Mouse (Mus musculus) lung, embryonic 16.5 days (tissue): ENCODE results near the gene Ephb4. TPM values are rescaled to one million over a fixed set of nuclear protein-coding genes. Genes with fewer than 3 reads are reported as not detected.

Experiments
- ATAC-seq: fragments of 200-750 bp; cut with Nextera tagmentation; 2 replicates; pipeline ENCODE4 v1.8.0; 2017; ENCODE audit warnings: low read depth, mild to moderate bottlenecking, moderate library complexity
- H3K27ac ChIP-seq: fragments of 300-500 bp; sonication (generic); 2 replicates; pipeline ENCODE4 v1.5.1; 2014; ENCODE audit warnings: mild to moderate bottlenecking, control low read depth, low read length
- H3K27me3 ChIP-seq: fragments of 300-500 bp; sonication (generic); 2 replicates; pipeline ENCODE4 v1.6.1; 2014; ENCODE audit warnings: low read depth, low read length, mixed read lengths; ENCODE audit not compliant: control insufficient read depth, insufficient read depth
- H3K36me3 ChIP-seq: fragments of 300-500 bp; sonication (generic); 2 replicates; pipeline ENCODE4 v1.6.1; 2014; ENCODE audit warnings: low read length; ENCODE audit not compliant: control insufficient read depth, insufficient read depth
- H3K4me1 ChIP-seq: fragments of 300-500 bp; sonication (generic); replicated peaks from 2 replicates; pipeline ENCODE4 v1.6.1; 2014; ENCODE audit warnings: low read length, mixed read lengths; ENCODE audit not compliant: control insufficient read depth, insufficient read depth
- H3K4me2 ChIP-seq: fragments of 300-500 bp; sonication (generic); 2 replicates; pipeline ENCODE4 v1.6.1; 2014; ENCODE audit warnings: low read depth, low read length, control low read depth
- H3K4me3 ChIP-seq: fragments of 300-500 bp; sonication (generic); 2 replicates; pipeline ENCODE4 v1.5.1; 2014; ENCODE audit warnings: mild to moderate bottlenecking, low read length, control low read depth
- H3K9ac ChIP-seq: fragments of 300-500 bp; sonication (generic); 2 replicates; pipeline ENCODE4 v1.6.1; 2014; ENCODE audit warnings: low read length, control low read depth
- H3K9me3 ChIP-seq: fragments of 300-500 bp; sonication (generic); 2 replicates; pipeline ENCODE4 v1.6.1; 2016; ENCODE audit warnings: low read length; ENCODE audit not compliant: control insufficient read depth
- WGBS: fragments of 180-500 bp; shearing (Covaris S2); extraction: QIAGEN DNeasy Blood & Tissue Kit; methylation state at CpG from one replicate; pipeline ENCODE4 v1.1.7; 2014; 5-methylcytosine and 5-hydroxymethylcytosine counted together
- polyA plus RNA-seq: library from polyadenylated mRNA; unstranded; fragments of >200 nt; fragmentation: Nextera tagmentation; extraction: Ambion mirVana; gene quantifications from 2 replicates; pipeline ENCODE4 v1.2.1, GENCODE M21; 2015

Ephb4 gene
- polyA plus RNA-seq, 1 experiment from 2014 or later = 56.9 TPM

- H3K36me3 ChIP-seq = peaks cover 13% of the 10 kb centered on the region
- H3K4me3 ChIP-seq = peak overlapping the region; percentile 90
- WGBS = under 1% methylated on average over 55 of the region's 55 CpGs
- peak overlapping the region; percentile 99 for H3K9ac ChIP-seq
- no peaks in the 10 kb centered on the region for H3K27me3 ChIP-seq
- no peaks in the 10 kb centered on the region for H3K9me3 ChIP-seq
- ATAC-seq = peak; percentile 35
- H3K4me2 ChIP-seq = peak overlapping the region; percentile 62
- peak overlapping the region; percentile 99 for H3K27ac ChIP-seq
- peaks cover 51% of the 10 kb centered on the region for H3K4me1 ChIP-seq
Observed at GRCm38 (mm10) chr5:137350205-137351057, 522 bp downstream of the Ephb4 start.

GRCm38 (mm10) chr5:137351058-137351380, 1.1 kb downstream of the Ephb4 start:
- Histone ChIP-seq H3K27me3 (no peaks in the 10 kb centered on the region), H3K36me3 (peaks cover 19% of the 10 kb centered on the region), H3K9me3 (no peaks in the 10 kb centered on the region), H3K27ac (peak overlapping the region; percentile 99), H3K4me1 (peaks cover 47% of the 10 kb centered on the region), H3K4me3 (peak overlapping the region; percentile 90), H3K4me2 (peak overlapping the region; percentile 62), H3K9ac (peak overlapping the region; percentile 99)
- no peak for ATAC-seq
- WGBS = 4% methylated on average over 8 of the region's 8 CpGs

GRCm38 (mm10) chr5:137351394-137351793, 1.5 kb downstream of the Ephb4 start:
- Histone ChIP-seq H3K27me3 (no peaks in the 10 kb centered on the region), H3K4me1 (peaks cover 45% of the 10 kb centered on the region), H3K4me2 (peak overlapping the region; percentile 62), H3K4me3 (peak overlapping the region; percentile 90), H3K9me3 (no peaks in the 10 kb centered on the region), H3K9ac (peak overlapping the region; percentile 99), H3K27ac (peak overlapping the region; percentile 99), H3K36me3 (peaks cover 22% of the 10 kb centered on the region)
- ATAC-seq = no peak
- 7% methylated on average over 4 of the region's 4 CpGs for WGBS

- Histone ChIP-seq H3K4me1 (peaks cover 36% of the 10 kb centered on the region), H3K27ac (peak overlapping the region; percentile 99), H3K9ac (peak overlapping the region; percentile 99), H3K9me3 (no peaks in the 10 kb centered on the region), H3K27me3 (no peaks in the 10 kb centered on the region), H3K36me3 (peaks cover 27% of the 10 kb centered on the region), H3K4me2 (peak overlapping the region; percentile 62), H3K4me3 (peak overlapping the region; percentile 90)
- WGBS = 5% methylated on average over 16 of the region's 16 CpGs
- no peak for ATAC-seq
Observed at GRCm38 (mm10) chr5:137352011-137352975, 2.4 kb downstream of the Ephb4 start.

GRCm38 (mm10) chr5:137354091-137354490, 4.2 kb downstream of the Ephb4 start:
- Histone ChIP-seq H3K4me2 (no peak overlapping the region), H3K4me3 (no peak overlapping the region), H3K9me3 (no peaks in the 10 kb centered on the region), H3K27ac (no peak overlapping the region), H3K36me3 (peaks cover 43% of the 10 kb centered on the region), H3K27me3 (no peaks in the 10 kb centered on the region), H3K9ac (no peak overlapping the region), H3K4me1 (peaks cover 25% of the 10 kb centered on the region)
- ATAC-seq = no peak
- 77% methylated on average over 17 of the region's 17 CpGs for WGBS

- Histone ChIP-seq H3K4me2 (no peak overlapping the region), H3K4me3 (no peak overlapping the region), H3K9ac (no peak overlapping the region), H3K36me3 (peaks cover 82% of the 10 kb centered on the region), H3K27me3 (no peaks in the 10 kb centered on the region), H3K27ac (no peak overlapping the region), H3K9me3 (no peaks in the 10 kb centered on the region), H3K4me1 (peaks cover 12% of the 10 kb centered on the region)
- no peak for ATAC-seq
- 27% methylated on average over 7 of the region's 7 CpGs for WGBS
Observed at GRCm38 (mm10) chr5:137358382-137358781, 8.5 kb downstream of the Ephb4 start.

GRCm38 (mm10) chr5:137369665-137370064, 19.8 kb downstream of the Ephb4 start:
- H3K27ac ChIP-seq = no peak overlapping the region
- H3K36me3 ChIP-seq = peaks cover 85% of the 10 kb centered on the region
- H3K27me3 ChIP-seq = no peaks in the 10 kb centered on the region
- H3K9ac ChIP-seq = no peak overlapping the region
- no peak overlapping the region for H3K4me3 ChIP-seq
- 91% methylated on average over 10 of the region's 11 CpGs for WGBS
- H3K9me3 ChIP-seq = no peaks in the 10 kb centered on the region
- ATAC-seq = no peak
- no peaks in the 10 kb centered on the region; the same call in 1 of the 2 replicates for H3K4me1 ChIP-seq
- H3K4me2 ChIP-seq = no peak overlapping the region

GRCm38 (mm10) chr5:137373371-137373950, 23.6 kb downstream of the Ephb4 start:
- Histone ChIP-seq H3K27ac (peak overlapping the region; percentile 13), H3K4me1 (peaks cover 19% of the 10 kb centered on the region), H3K4me2 (no peak overlapping the region), H3K27me3 (no peaks in the 10 kb centered on the region), H3K9me3 (no peaks in the 10 kb centered on the region), H3K9ac (no peak overlapping the region), H3K4me3 (no peak overlapping the region), H3K36me3 (peaks cover 60% of the 10 kb centered on the region)
- 74% methylated on average over 12 of the region's 12 CpGs for WGBS
- no peak for ATAC-seq
